Mouse (Mus musculus): ENCODE measurements around the gene Hpse. TPM values are rescaled to one million over a fixed set of nuclear protein-coding genes. Genes with fewer than 3 reads are reported as not detected.

Hpse gene
- polyA plus RNA-seq, 1 experiment = not detected

DNA sequence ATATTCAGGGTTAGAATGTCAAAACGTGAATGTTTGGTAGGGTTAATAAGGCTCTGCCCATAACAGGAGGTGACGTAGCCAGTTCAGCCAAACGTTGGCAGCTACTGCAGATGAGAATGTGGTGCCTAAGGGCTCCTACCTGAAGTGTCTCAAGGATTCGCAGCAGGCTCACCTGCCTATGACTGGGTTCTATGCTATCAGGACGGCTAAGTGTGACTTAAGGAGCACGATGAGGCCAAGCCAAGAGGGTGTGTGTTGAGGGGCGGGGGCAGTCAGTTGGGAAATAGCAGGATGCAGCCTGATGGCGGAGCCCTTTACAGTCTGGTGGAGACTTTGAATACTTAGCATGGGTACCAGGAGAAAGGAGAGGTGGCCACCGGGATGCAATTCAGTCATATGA lies 67.2 kb downstream of the Hpse start:
- 90% methylated on average over 9 of the region's 9 CpGs for WGBS
- no peaks in the 10 kb centered on the region for H3K4me1 ChIP-seq (ENCODE audit: control insufficient read depth, insufficient read depth, low read length)
- TF ChIP-seq CTCF (IDR thresholded peaks at IDR 0.05; ENCODE audit: insufficient read depth, low read depth, low read length) = no peak
- no peak overlapping the region for H3K27ac ChIP-seq (ENCODE audit: insufficient read depth, low read depth, low read length)
- no peak overlapping the region for H3K4me3 ChIP-seq (ENCODE audit: insufficient read depth, low read depth, low read length)

DNA sequence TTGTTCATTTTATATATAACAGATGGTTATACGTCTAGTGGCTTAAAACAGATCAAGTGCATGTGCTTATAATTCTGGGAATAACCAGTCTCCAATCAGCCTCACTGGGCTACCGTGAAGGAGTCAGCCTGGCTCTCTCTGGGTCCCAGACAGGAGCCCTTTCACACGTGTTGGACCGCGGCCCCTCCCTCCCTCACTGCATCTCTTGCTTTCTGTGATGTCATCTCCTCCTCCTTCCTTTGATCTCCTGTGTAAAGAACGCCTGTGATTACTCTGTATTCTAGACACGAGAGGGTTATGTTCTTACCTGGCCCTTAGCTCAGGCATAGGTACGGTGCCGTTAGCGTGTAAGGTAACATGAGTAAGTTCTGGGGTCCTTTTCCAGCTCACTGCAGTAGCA lies 68.0 kb downstream of the Hpse start:
- TF ChIP-seq CTCF (IDR thresholded peaks at IDR 0.05; ENCODE audit: insufficient read depth, low read depth, low read length) (no peak), POLR2A (IDR thresholded peaks at IDR 0.05; ENCODE audit: insufficient read depth, low read depth, low read length) (no peak)
- H3K27ac ChIP-seq (ENCODE audit: insufficient read depth, low read depth, low read length) = no peak overlapping the region
- H3K4me3 ChIP-seq (ENCODE audit: insufficient read depth, low read depth, low read length) = no peak overlapping the region
- 85% methylated on average over 10 of the region's 10 CpGs for WGBS
- no peaks in the 10 kb centered on the region for H3K4me1 ChIP-seq (ENCODE audit: control insufficient read depth, insufficient read depth, low read length)

DNA sequence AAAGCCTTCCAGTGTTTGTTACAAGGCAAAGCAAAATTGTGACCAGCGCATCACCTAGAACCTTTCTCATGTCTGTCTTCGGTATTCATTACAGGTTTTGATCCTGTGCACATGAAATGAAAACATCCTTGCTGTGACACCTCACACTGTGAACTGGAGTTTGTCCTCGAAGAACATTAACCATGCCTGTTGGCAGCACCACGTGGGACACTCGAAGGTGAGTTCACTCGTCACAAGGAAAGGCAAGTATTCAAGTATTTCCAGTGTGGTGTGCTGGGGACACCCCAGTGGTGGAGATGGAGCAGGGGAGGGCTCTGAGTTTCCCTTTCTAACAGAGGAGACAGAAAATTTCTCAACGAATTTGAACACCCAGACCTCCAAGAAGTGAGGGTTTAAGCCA lies 68.5 kb downstream of the Hpse start:
- 86% methylated on average over 7 of the region's 7 CpGs for WGBS
- TF ChIP-seq POLR2A (IDR thresholded peaks at IDR 0.05; ENCODE audit: insufficient read depth, low read depth, low read length) (no peak), CTCF (IDR thresholded peaks at IDR 0.05; ENCODE audit: insufficient read depth, low read depth, low read length) (no peak)
- Histone ChIP-seq H3K27ac (ENCODE audit: insufficient read depth, low read depth, low read length) (no peak overlapping the region), H3K4me3 (ENCODE audit: insufficient read depth, low read depth, low read length) (no peak overlapping the region), H3K4me1 (ENCODE audit: control insufficient read depth, insufficient read depth, low read length) (no peaks in the 10 kb centered on the region)

DNA sequence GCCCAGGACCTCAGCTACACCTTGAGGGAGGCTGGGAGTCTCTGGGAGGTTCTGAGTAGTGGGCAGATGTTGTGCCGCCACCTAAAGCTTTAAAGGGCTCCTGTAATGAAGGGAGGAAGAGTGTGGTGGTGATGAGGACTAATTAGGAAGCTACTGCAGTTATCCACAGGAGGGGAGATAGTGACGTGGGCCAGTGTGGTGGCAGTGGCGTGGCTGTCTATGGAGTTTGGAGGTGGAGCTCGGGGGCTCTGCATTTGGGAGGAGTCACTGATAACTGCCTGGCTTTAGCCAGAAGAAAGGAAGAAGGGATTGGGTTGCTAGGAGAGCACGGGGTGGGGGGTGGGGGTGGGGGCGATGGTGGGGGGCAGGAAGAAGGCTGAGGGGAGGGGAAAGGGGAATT lies 71.0 kb downstream of the Hpse start:
- peaks cover 8% of the 10 kb centered on the region for H3K4me1 ChIP-seq (ENCODE audit: control insufficient read depth, insufficient read depth, low read length)
- WGBS = 56% methylated on average over 6 of the region's 6 CpGs
- H3K27ac ChIP-seq (ENCODE audit: insufficient read depth, low read depth, low read length) = no peak overlapping the region
- no peak for TF ChIP-seq CTCF (IDR thresholded peaks at IDR 0.05; ENCODE audit: insufficient read depth, low read depth, low read length)
- no peak overlapping the region for H3K4me3 ChIP-seq (ENCODE audit: insufficient read depth, low read depth, low read length)

DNA sequence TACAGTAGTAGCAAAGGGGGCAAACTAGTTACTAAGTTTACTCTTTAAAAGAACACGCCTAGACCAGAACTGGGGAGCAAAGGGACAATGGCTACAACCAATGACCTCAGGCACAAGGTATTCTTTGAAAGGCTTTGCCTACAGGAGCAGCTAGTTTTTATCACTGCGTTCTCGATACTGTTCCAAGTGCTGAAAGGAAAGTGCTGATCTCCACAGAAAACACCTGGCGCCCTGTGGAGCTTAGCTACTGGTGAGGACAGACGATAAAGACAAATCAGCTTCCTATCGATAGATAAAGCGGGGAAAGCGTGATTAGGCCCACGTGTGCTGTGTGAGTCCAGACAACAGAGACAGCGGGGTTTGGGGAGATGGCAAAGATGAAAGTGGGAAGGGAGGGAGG lies 71.5 kb downstream of the Hpse start:
- H3K4me3 ChIP-seq (ENCODE audit: insufficient read depth, low read depth, low read length) = no peak overlapping the region
- no peak overlapping the region for H3K27ac ChIP-seq (ENCODE audit: insufficient read depth, low read depth, low read length)
- peaks cover 13% of the 10 kb centered on the region for H3K4me1 ChIP-seq (ENCODE audit: control insufficient read depth, insufficient read depth, low read length)
- TF ChIP-seq CTCF (IDR thresholded peaks at IDR 0.05; ENCODE audit: insufficient read depth, low read depth, low read length) (no peak), POLR2A (IDR thresholded peaks at IDR 0.05; ENCODE audit: insufficient read depth, low read depth, low read length) (no peak)
- WGBS = 61% methylated on average over 10 of the region's 10 CpGs

DNA sequence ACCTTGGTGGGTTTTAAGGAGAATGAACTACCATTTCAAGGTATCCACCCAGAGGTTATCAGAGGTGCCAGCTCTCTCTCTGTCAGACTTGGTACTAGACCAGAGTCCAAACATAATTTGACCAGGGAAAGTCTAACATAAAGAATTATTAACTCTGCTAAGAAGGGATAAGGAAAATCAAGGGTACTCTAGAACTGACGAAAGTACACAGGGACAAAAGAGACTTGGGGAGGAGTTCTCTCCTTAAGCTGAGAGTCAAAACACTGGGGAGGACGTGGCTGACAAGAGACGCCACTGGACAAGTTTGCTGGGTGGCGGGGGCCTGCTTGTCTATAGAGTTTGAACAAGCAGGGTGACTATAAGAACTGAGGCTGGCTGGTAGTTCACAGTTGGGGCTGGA lies 73.0 kb downstream of the Hpse start:
- no peak for TF ChIP-seq CTCF (IDR thresholded peaks at IDR 0.05; ENCODE audit: insufficient read depth, low read depth, low read length)
- no peak for TF ChIP-seq POLR2A (IDR thresholded peaks at IDR 0.05; ENCODE audit: insufficient read depth, low read depth, low read length)
- no peak overlapping the region for H3K27ac ChIP-seq (ENCODE audit: insufficient read depth, low read depth, low read length)
- 86% methylated on average over 4 of the region's 4 CpGs for WGBS
- peaks cover 13% of the 10 kb centered on the region for H3K4me1 ChIP-seq (ENCODE audit: control insufficient read depth, insufficient read depth, low read length)
- H3K4me3 ChIP-seq (ENCODE audit: insufficient read depth, low read depth, low read length) = no peak overlapping the region

DNA sequence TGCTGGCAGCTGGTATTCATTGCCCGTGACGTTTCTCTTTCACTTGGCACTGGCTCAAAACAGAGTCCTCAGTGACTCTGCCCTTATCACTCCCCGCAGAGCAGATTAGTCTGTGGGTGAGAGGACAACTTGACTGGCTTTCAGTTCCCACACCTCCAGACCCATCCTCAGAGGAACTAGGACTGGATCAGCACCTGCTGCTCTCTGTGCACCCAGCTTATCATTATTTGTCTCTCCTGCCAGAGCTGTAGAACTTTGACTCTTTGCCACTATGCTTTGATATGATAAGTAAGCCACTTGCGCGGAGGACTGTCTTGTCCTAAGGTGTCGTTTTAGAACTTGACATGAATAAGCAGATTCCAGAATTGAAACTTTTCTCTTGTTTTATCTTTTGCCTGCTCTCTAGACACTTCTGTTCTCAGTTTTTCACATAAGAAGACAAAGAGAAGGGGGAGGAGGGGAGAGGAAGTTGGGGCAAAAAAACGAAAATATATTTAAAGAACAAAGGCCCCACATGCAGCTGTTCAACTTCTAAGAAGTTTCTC lies 75.5 kb downstream of the Hpse start:
- Histone ChIP-seq H3K27ac (ENCODE audit: insufficient read depth, low read depth, low read length) (no peak overlapping the region), H3K4me3 (ENCODE audit: insufficient read depth, low read depth, low read length) (no peak overlapping the region), H3K4me1 (ENCODE audit: control insufficient read depth, insufficient read depth, low read length) (peaks cover 13% of the 10 kb centered on the region)
- 50% methylated on average over 7 of the region's 7 CpGs for WGBS
- TF ChIP-seq CTCF (IDR thresholded peaks at IDR 0.05; ENCODE audit: insufficient read depth, low read depth, low read length) = no peak

DNA sequence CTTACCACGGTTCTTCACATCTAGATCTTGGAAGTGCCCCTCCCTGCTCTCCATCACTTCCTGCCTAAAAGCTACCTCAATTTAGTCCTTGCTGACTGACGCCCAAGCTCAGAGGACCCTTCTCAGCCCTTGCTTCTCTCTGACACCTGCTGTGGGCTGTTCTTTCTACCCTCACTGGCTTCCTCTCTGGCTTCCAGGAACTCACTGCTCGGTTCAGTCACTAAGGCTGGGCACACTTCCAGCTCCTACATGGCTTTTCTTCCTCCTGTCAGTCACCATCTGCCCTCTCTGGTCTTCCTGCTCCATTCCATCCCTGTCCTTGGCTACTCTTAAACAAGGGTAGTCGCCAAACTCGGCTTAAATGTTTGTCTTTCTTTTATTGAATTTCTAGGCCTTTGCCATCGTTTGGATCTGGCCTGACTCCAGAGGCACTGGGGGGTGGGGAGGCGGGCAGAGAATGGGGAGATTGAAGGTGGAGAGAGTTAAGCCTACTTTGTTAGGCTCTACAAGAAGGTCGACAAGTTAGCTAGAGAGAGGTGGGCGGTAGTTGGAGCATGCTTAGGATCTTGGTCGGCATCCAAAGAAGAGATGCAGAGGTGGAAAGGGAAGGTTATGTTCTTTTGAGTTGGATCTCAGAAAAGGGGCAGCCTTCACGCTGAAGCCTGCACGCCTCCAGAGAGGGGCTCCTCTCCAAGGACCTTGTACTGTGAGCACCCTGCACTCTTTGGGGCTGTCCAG lies 76.1 kb downstream of the Hpse start:
- Histone ChIP-seq H3K4me1 (ENCODE audit: control insufficient read depth, insufficient read depth, low read length) (peaks cover 13% of the 10 kb centered on the region), H3K4me3 (ENCODE audit: insufficient read depth, low read depth, low read length) (no peak overlapping the region), H3K27ac (ENCODE audit: insufficient read depth, low read depth, low read length) (no peak overlapping the region)
- WGBS = 40% methylated on average over 12 of the region's 12 CpGs
- no peak for TF ChIP-seq POLR2A (IDR thresholded peaks at IDR 0.05; ENCODE audit: insufficient read depth, low read depth, low read length)

DNA sequence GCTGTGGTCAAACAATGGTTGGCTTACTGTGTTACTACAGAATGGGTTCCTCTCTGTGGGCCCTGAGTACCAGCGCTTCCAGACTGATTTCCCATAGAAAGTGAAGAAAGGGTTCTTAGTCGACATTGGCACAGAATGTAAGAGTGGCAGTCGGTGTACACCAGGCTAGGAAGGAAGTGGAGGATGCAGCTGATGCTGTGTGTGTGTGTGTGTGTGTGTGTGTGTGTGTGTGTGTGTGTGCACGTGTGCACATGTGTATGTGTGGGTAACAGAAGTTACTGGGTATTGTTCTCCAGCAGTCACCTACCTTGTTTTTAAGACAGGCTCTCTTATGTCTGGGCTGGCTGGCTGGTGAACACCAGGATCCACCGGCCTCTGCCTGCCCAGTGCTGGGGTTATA lies 77.2 kb downstream of the Hpse start:
- Histone ChIP-seq H3K4me3 (ENCODE audit: insufficient read depth, low read depth, low read length) (no peak overlapping the region), H3K27ac (ENCODE audit: insufficient read depth, low read depth, low read length) (no peak overlapping the region), H3K4me1 (ENCODE audit: control insufficient read depth, insufficient read depth, low read length) (peaks cover 13% of the 10 kb centered on the region)
- 80% methylated on average over 5 of the region's 5 CpGs for WGBS
- TF ChIP-seq CTCF (IDR thresholded peaks at IDR 0.05; ENCODE audit: insufficient read depth, low read depth, low read length) (no peak), POLR2A (IDR thresholded peaks at IDR 0.05; ENCODE audit: insufficient read depth, low read depth, low read length) (no peak)

DNA sequence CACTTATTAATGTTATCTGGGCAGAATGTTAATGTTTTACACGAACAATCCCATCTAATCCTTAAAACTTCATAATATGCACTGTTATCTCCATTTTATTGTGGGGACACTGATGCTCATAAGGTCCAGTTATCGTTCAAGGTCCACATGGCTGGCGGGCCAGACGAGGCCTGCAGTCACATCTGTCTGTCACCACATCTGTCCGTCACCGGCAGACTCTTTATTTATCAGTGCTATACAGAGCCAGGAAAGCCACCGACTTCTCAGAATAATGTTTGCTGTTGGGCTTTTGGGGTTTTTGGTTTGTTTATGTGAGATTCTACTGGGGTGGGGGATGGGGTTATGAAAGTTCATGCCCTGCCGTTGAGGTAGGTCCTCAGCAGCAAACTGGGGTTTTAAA lies 81.0 kb downstream of the Hpse start:
- TF ChIP-seq CTCF (IDR thresholded peaks at IDR 0.05; ENCODE audit: insufficient read depth, low read depth, low read length) (no peak), POLR2A (IDR thresholded peaks at IDR 0.05; ENCODE audit: insufficient read depth, low read depth, low read length) (no peak)
- no peak overlapping the region for H3K27ac ChIP-seq (ENCODE audit: insufficient read depth, low read depth, low read length)
- H3K4me1 ChIP-seq (ENCODE audit: control insufficient read depth, insufficient read depth, low read length) = peaks cover 4% of the 10 kb centered on the region; the same call in 1 of the 2 replicates
- WGBS = 94% methylated on average over 8 of the region's 8 CpGs
- no peak overlapping the region for H3K4me3 ChIP-seq (ENCODE audit: insufficient read depth, low read depth, low read length)

Measured in olfactory bulb, adult 2 months (tissue).